Mouse (Mus musculus): Measurements from ENCODE around the gene Gldc.

Gldc gene

DNA sequence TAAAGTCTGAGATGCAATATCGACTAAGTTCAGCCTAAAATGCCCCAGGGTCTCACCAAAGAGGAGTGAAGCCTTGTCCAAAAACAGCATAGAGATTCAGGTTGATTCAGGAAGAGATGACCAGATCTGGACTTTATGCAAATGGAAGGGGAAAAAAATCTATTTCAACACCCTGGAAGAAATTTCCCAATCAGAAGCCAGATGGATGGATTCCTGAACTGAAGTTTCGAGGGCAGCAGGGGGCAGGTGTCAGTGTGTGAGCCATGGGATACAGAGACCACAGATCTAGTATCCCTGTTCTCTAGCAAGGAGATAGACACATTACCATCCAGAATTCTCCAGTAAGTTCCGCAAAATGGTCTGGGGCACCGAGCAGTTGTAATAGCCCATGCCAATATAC lies 17.0 kb downstream of the Gldc start:
- DNase-seq (ENCODE audit: low read depth, low spot score) = no peak

DNA sequence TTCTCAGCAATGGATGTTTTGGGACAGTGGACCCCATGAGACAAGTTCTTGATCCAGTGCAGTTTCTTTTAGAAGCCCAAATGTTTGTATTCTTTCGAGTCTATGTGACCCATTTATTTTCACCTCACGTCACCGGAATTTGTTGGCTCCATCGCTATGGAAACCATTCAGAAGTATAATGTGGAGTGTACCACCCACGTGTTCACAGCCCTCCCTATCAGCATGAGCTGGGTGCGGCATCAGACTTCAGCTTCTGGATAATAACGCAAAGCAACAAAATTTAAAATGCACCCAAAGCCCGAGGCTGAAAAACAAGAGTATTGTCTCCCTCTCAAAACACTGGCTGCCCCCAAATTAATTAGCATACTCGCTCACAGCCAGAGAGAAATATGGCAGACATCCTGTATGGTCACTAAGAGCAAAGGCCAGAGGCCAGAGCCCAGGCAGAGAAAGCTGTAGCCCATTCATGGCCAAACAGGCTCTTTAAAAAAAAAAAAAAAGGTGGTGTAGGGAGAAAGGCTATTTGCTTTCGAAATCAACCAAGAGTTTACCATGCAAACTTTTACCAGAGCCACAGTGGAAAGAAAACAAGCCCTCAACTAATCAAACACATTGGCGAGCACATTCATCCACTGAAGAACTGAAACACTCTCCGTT lies 18.1 kb downstream of the Gldc start:
- no peak for DNase-seq (ENCODE audit: low read depth, low spot score)

DNA sequence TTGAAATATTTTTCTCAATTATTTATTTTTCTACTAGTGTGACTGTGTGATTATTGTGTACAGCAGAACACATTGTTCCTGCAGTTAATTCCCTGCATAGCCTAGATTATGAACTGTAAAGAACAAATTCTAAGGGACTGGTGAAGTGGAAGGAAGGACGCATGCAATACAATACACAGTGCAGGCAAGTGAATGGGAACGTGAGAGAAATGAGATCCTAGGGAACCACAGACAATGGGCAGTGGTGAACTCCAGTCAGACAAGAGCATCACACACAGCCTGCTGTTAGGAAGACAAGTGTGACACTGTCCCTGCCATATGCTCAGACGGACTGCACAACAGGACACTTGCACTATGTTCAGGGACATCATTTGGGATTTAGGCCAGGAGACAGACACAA lies 21.5 kb downstream of the Gldc start:
- no peak for DNase-seq (ENCODE audit: low read depth, low spot score)

- DNase-seq (ENCODE audit: low read depth, low spot score) = no peak
Observed at GRCm38 (mm10) chr19:30151290-30151689, 23.9 kb downstream of the Gldc start.

- no peak for DNase-seq (ENCODE audit: low read depth, low spot score)
Observed at GRCm38 (mm10) chr19:30149238-30149805, 25.9 kb downstream of the Gldc start.

DNA sequence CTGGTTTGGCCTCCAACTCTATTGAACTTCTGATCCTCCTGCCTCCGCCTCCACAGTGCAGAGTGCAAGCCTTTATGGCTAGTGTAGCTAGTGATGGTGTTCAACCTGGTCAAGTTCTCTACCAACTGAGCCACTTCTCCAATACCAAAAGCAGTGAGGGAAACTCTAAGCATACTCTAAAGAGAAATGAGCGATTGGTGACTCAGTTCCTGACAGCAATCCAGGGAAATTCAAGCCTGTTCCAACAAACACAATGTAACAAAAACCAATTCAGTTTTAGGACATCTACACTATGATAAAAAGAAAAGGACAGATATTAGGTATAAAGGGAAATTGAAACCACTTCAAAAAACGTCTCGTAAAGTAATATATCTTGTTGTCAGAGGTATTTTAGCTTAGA lies 27.9 kb downstream of the Gldc start:
- no peak for DNase-seq (ENCODE audit: low read depth, low spot score)

DNA sequence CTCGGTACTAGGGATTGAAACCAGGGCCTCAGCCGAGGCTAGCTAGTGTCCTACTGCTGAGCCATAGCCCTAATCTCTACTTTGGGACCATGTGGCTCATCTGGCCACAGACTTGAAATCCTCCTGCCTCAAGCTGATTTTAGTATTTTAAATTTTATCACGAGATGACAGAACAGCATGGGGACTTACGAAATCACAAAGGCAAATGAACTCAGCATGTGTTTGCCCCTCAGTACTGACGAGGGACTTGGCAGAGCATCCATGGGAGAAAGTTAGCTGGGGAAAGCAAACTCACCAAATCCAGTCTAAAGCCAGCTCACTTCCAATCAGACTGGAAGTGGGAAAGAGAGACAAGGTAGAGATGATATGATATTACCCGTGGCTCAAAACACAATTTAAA lies 28.5 kb downstream of the Gldc start:
- DNase-seq (ENCODE audit: low read depth, low spot score) = no peak

- DNase-seq (ENCODE audit: low read depth, low spot score) = no peak
Observed at GRCm38 (mm10) chr19:30145106-30145505, 30.1 kb downstream of the Gldc start.

DNA sequence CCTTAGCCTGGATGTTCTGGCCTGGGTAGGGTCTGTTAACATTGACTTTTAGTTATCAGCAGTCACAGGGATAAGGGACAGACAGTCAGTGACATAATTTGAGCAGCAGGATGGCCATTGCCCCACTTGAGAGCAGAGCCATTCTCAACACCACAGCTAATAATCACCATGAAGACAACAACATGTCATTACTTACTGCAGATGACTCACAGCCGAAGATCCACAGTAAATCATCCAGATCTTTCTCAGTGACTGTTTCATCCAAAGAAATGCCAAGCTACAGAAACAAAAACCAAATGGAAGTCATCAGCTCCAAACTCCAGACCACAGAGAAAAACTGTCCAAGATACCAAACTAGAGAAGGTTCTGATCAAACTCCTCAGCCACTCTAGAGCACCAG lies 38.9 kb downstream of the Gldc start:
- no peak for DNase-seq (ENCODE audit: low read depth, low spot score)

GRCm38 (mm10) chr19:30128177-30128576 lies 47.1 kb downstream of the Gldc start:
- DNase-seq (ENCODE audit: low read depth, low spot score) = peak; percentile 17

GRCm38 (mm10) chr19:30125670-30126059 lies 49.6 kb downstream of the Gldc start:
- no peak for DNase-seq (ENCODE audit: low read depth, low spot score)

GRCm38 (mm10) chr19:30124999-30125669 lies 50.1 kb downstream of the Gldc start:
- DNase-seq (ENCODE audit: low read depth, low spot score) = no peak

GRCm38 (mm10) chr19:30118344-30119312 lies 56.6 kb downstream of the Gldc start:
- DNase-seq (ENCODE audit: low read depth, low spot score) = no peak

- DNase-seq (ENCODE audit: low read depth, low spot score) = no peak
Observed at GRCm38 (mm10) chr19:30117775-30118174, 57.5 kb downstream of the Gldc start.

- DNase-seq (ENCODE audit: low read depth, low spot score) = no peak
Observed at GRCm38 (mm10) chr19:30117241-30117640, 58.0 kb downstream of the Gldc start.

GRCm38 (mm10) chr19:30115606-30116005 lies 59.6 kb downstream of the Gldc start:
- DNase-seq (ENCODE audit: low read depth, low spot score) = no peak

DNA sequence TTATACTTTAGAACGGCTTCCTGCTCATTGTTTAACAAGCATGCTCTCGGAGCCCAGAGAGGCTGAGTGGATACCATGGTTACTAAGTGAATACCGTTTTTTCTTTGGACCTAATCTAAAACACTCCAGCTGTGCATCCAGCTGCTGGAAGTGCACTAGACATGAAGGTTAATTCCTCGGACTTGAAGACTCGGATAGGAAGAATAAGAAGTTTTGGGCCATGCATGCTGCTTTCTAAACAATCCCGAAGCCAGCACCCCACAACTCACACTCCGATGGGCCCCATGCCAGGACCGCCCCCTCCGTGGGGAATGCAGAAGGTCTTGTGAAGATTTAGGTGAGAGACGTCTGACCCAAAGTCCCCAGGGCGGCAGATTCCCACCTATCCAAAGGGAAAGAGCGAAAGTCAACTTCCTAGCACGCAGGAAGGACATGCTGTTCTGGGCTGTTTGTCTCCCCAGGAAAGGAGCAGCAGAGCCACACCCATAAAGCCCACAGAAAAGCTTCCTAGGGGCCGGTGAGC lies 60.2 kb downstream of the Gldc start:
- DNase-seq (ENCODE audit: low read depth, low spot score) = no peak

DNA sequence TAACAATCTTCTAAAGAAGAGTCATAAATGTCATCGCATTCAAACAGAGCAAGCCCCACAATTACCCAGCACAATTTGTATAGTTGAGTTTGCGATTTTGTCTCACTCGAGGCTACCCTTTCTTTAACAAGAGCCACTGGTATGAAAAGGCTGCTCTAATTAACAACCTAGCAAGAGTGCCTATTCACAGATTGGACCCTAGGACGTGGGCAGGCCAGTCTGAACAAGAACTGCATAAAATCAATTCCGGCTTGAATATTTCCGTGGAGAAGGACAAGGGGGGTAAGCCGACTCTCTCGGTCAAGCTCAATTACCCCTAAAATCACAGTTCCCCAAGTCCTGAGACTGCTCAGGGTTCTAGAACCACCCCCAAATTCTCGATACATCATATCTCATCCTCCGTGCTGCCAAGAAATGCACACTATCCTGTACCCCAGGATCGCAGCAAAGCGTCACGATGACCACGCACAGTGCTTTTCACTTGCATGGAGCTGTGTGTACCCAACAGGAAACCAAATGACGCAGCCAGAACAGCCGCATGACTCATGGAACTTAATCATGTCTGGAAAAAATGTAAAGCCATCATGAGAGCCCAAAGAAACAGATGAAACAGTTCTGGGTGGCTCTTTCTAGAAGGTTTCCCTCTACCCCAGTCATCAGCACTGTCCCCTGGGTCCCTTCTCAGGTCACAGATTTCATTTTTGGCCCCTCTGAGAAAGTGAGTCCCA lies 62.1 kb downstream of the Gldc start:
- no peak for DNase-seq (ENCODE audit: low read depth, low spot score)

DNA sequence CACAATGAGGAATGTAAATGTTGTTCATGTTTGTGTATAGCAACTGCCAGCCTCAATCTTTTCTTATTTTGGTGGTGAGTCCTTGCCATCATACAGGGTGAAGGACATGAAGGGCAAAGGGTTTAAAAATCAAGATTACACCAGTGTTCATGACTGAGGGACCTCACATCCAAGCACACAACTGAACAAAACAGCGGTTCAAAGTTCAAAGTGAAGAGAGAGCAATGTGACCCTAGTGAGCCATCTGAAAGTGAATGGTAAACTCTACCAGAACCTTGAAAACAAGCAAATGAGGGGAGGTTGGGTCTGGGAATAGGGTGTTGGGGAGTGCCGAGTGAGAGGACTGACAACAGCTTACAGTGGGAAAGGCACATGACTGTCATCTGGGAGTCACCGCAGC lies 63.8 kb downstream of the Gldc start:
- no peak for DNase-seq (ENCODE audit: low read depth, low spot score)

GRCm38 (mm10) chr19:30109122-30109521 lies 66.1 kb downstream of the Gldc start:
- DNase-seq (ENCODE audit: low read depth, low spot score) = no peak

GRCm38 (mm10) chr19:30108616-30109015 lies 66.6 kb downstream of the Gldc start:
- DNase-seq (ENCODE audit: low read depth, low spot score) = no peak
